Mouse (Mus musculus) ovary, adult 2 months (tissue): ENCODE results near the gene Ndufb5. TPM values are rescaled to one million over a fixed set of nuclear protein-coding genes. Genes with fewer than 3 reads are reported as not detected.

Source experiments
- polyA plus RNA-seq: library from polyadenylated mRNA; depleted of rRNA; stranded (reverse); fragments of >200 nt; gene quantifications from 2 replicates; pipeline ENCODE4 v1.2.3, GENCODE M21; 2012; rRNA removed

Ndufb5 gene
- polyA plus RNA-seq: 114 and 212 TPM in 2 replicates

DNA sequence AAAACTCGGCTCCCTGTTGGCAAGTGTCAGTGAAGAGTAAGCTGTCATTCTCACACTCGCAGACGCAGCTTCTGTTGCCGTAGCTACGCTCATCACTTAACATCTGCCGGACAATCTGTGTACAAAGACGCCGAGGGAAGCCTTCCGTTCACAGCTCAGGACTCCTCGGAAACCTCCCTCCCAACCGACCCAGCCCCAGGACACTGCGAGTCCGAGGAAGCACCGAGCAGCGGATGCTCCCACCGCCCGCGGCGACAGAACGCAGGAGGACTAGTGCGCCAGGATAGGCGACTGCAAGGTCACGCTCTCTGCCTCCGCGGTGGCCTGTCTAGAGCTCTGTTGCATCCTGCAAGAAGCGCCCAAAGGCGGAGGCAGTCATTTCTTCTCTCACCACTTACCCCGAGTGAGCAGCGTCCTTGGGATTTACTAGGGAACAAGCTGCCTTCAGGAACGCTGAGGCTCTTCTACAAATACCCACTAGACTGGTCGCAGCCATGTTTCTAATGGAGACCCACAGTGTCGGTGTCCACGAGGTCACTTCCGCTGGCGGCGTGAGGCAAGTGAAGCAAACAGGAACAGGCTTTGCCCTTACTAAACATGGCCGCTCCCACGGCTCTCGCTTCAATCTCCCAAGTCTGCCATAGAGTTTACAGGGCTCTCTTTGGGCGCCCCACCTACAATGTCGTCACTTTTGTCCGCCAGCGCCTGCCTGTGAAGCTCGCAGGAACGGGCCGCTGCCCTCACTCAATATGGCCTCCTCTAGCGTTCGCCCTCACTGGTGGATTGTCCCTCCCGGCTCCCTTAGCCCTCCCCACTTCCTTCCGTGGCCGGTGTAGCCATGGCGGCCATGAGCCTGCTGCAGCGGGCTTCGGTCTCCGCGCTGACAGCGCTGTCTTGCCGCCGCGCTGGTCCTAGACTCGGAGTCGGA lies at the start of gene Ndufb5:
Gene Ndufb5, plus strand, starts transcription at position 747 of the 928 bp plus-strand sequence.

GRCm38 (mm10) chr3:32705647-32706348 lies 31.0 kb upstream of the Ndufb5 start, which contains the start of gene Actl6a:
Gene Actl6a (plus strand): TSS chr3:32706298.

GRCm38 (mm10) chr3:32737172-32737655 lies 424 bp downstream of the Ndufb5 start, which contains the start of gene Mrpl47:
Gene Mrpl47 (minus strand): TSS chr3:32737605.

Other genes with a start within 250 kb of the Ndufb5 start
- 0.26 and 0.43 TPM in 2 replicates for gene Kcnmb3, start 244.8 kb upstream of the Ndufb5 start, polyA plus RNA-seq
- gene Zfp639, start 226.7 kb upstream of the Ndufb5 start, polyA plus RNA-seq: 37.1 and 43.6 TPM in 2 replicates
- 9.8 and 11.9 TPM in 2 replicates for gene Mfn1, start 207.5 kb upstream of the Ndufb5 start, polyA plus RNA-seq
- 35.7 and 49.5 TPM in 2 replicates for gene Gnb4, start 120.4 kb upstream of the Ndufb5 start, polyA plus RNA-seq
- 19.4 and 21.9 TPM in 2 replicates for gene Actl6a, start 30.7 kb upstream of the Ndufb5 start, polyA plus RNA-seq
- 0.90 and 1.1 TPM in 2 replicates for gene Mrpl47, start 615 bp downstream of the Ndufb5 start, polyA plus RNA-seq
- 3.3 and 6.1 TPM in 2 replicates for gene Usp13, start 80.6 kb downstream of the Ndufb5 start, polyA plus RNA-seq